Mouse (Mus musculus): Measurements from ENCODE around the gene Maml3. TPM values are rescaled to one million over a fixed set of nuclear protein-coding genes. Genes with fewer than 3 reads are reported as not detected.

The Maml3 gene
- total RNA-seq, 1 experiment = 1.2 TPM

DNA sequence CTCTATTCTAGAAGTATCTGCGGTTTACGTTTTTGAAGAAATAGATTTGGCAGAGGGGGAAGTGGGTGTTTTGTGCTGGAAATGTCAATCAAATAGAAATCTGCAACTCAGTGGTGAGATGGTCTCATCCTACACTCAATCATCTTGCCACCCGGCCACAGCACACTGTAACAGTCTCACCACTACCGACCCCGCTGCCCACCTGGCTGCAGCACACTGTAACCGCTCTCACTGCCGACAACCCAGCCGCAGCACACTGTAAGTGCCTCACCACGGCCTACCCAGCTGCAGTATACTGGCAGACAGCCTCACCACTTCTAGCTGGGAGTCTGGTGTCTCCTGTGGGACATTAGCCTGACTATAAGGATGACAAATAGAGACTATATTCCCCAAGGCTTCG, 322.7 kb downstream of the Maml3 start:
- Histone ChIP-seq H3K36me3 (ENCODE audit: control insufficient read depth, insufficient read depth, low read length, poor library complexity, severe bottlenecking) (no peaks in the 10 kb centered on the region), H3K9ac (ENCODE audit: insufficient read depth, low read depth, low read length, poor library complexity, severe bottlenecking) (no peak overlapping the region), H3K9me3 (ENCODE audit: control insufficient read depth, insufficient read depth, low read depth, low read length) (no peaks in the 10 kb centered on the region), H3K4me3 (ENCODE audit: insufficient read depth in 1 of 2, low read depth in 1 of 2, low read length in 2 of 2, poor library complexity in 1 of 2, severe bottlenecking in 1 of 2) (no peak overlapping the region), H3K27ac (ENCODE audit: insufficient read depth, low read depth, low read length, poor library complexity, severe bottlenecking) (no peak overlapping the region), H3K4me1 (ENCODE audit: control insufficient read depth in 2 of 2, insufficient read depth in 2 of 2, low read length in 2 of 2, poor library complexity in 1 of 2) (no peaks in the 10 kb centered on the region)
- DNase-seq (ENCODE audit: low read depth, low spot score) = no peak
- no peak for TF ChIP-seq HCFC1 (IDR thresholded peaks at IDR 0.05; ENCODE audit: borderline replicate concordance, insufficient read depth, low read length)
- TF ChIP-seq MAFK (IDR thresholded peaks at IDR 0.05; ENCODE audit: insufficient read depth, low read depth, low read length) = no peak
- TF ChIP-seq ZC3H11A (IDR thresholded peaks at IDR 0.05; ENCODE audit: borderline replicate concordance, low read depth, low read length) = no peak
- in situ Hi-C loops (cut with MboI; ENCODE audit: low sequenced_read_pairs in 2 of 2, unreplicated experiment in 2 of 2) = no loop called here

DNA sequence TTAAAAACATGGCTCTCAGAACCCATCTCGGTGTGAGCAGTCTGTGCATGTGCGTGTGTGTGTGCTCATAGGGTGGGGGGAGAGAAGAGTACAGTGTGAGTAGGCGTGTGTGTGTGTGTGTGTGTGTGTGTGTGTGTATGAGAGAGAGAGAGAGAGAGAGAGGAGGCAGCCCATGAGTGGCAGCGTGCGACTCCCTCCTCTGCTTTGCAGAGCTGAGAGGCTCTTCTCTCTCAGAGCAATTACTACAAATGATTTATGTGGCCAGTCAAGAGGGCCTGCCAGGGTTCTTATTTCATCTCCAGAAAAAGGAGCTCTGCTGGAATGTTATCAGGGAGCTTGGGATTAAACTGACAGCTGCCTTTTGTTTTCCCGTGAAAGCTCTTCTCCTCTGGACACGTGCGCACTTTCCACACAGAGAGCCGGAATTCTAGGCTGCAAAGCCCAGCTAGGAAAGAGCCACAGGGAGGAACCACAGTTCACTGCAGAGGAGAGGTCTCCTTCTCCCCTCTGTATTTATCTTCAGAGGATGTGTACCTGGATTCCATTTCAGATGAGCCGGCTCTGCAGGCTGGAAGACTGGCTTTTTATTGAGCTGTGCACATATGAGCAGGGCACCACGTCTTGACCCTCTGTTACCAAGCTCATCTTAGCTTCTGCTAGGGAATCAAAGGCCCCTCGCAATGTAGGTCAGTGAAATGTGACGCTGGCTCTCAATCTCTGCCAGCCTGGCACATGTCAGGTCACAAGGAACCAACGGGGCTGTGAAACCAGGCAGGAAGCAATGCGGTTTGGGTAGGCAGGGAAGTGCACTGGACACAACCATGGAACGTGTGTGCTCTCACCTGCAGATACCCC, 325.9 kb downstream of the Maml3 start:
- H3K27ac ChIP-seq (ENCODE audit: insufficient read depth, low read depth, low read length, poor library complexity, severe bottlenecking) = no peak overlapping the region
- TF ChIP-seq ZC3H11A (IDR thresholded peaks at IDR 0.05; ENCODE audit: borderline replicate concordance, low read depth, low read length) (no peak), MAFK (IDR thresholded peaks at IDR 0.05; ENCODE audit: insufficient read depth, low read depth, low read length) (no peak), HCFC1 (IDR thresholded peaks at IDR 0.05; ENCODE audit: borderline replicate concordance, insufficient read depth, low read length) (no peak), CHD2 (IDR thresholded peaks at IDR 0.05; ENCODE audit: low read depth, low read length) (no peak), ZNF384 (IDR thresholded peaks at IDR 0.05; ENCODE audit: low read depth, low read length) (no peak)
- no peaks in the 10 kb centered on the region for H3K36me3 ChIP-seq (ENCODE audit: control insufficient read depth, insufficient read depth, low read length, poor library complexity, severe bottlenecking)
- no peaks in the 10 kb centered on the region for H3K9me3 ChIP-seq (ENCODE audit: control insufficient read depth, insufficient read depth, low read depth, low read length)
- no peak overlapping the region for H3K9ac ChIP-seq (ENCODE audit: insufficient read depth, low read depth, low read length, poor library complexity, severe bottlenecking)
- no peaks in the 10 kb centered on the region for H3K4me1 ChIP-seq (ENCODE audit: control insufficient read depth in 2 of 2, insufficient read depth in 2 of 2, low read length in 2 of 2, poor library complexity in 1 of 2)
- H3K4me3 ChIP-seq (ENCODE audit: insufficient read depth in 1 of 2, low read depth in 1 of 2, low read length in 2 of 2, poor library complexity in 1 of 2, severe bottlenecking in 1 of 2) = no peak overlapping the region
- in situ Hi-C loops (cut with MboI; ENCODE audit: low sequenced_read_pairs in 2 of 2, unreplicated experiment in 2 of 2) = no loop called here
- no peak for DNase-seq (ENCODE audit: low read depth, low spot score)

GRCm38 (mm10) chr3:51778179-51778578, 326.7 kb downstream of the Maml3 start:
- TF ChIP-seq ZNF384 (IDR thresholded peaks at IDR 0.05; ENCODE audit: low read depth, low read length) = no peak
- TF ChIP-seq HCFC1 (IDR thresholded peaks at IDR 0.05; ENCODE audit: borderline replicate concordance, insufficient read depth, low read length) = no peak
- no peak for TF ChIP-seq ZC3H11A (IDR thresholded peaks at IDR 0.05; ENCODE audit: borderline replicate concordance, low read depth, low read length)
- no peak for TF ChIP-seq CHD2 (IDR thresholded peaks at IDR 0.05; ENCODE audit: low read depth, low read length)
- TF ChIP-seq MAFK (IDR thresholded peaks at IDR 0.05; ENCODE audit: insufficient read depth, low read depth, low read length) = no peak
- H3K9me3 ChIP-seq (ENCODE audit: control insufficient read depth, insufficient read depth, low read depth, low read length) = no peaks in the 10 kb centered on the region
- no peaks in the 10 kb centered on the region for H3K36me3 ChIP-seq (ENCODE audit: control insufficient read depth, insufficient read depth, low read length, poor library complexity, severe bottlenecking)
- no peak overlapping the region for H3K27ac ChIP-seq (ENCODE audit: insufficient read depth, low read depth, low read length, poor library complexity, severe bottlenecking)
- in situ Hi-C loops (cut with MboI; ENCODE audit: low sequenced_read_pairs in 2 of 2, unreplicated experiment in 2 of 2) = no loop called here
- no peak overlapping the region for H3K4me3 ChIP-seq (ENCODE audit: insufficient read depth in 1 of 2, low read depth in 1 of 2, low read length in 2 of 2, poor library complexity in 1 of 2, severe bottlenecking in 1 of 2)
- no peak overlapping the region for H3K9ac ChIP-seq (ENCODE audit: insufficient read depth, low read depth, low read length, poor library complexity, severe bottlenecking)
- no peak for DNase-seq (ENCODE audit: low read depth, low spot score)
- no peaks in the 10 kb centered on the region for H3K4me1 ChIP-seq (ENCODE audit: control insufficient read depth in 2 of 2, insufficient read depth in 2 of 2, low read length in 2 of 2, poor library complexity in 1 of 2)

GRCm38 (mm10) chr3:51776018-51776611, 328.8 kb downstream of the Maml3 start:
- no peaks in the 10 kb centered on the region for H3K9me3 ChIP-seq (ENCODE audit: control insufficient read depth, insufficient read depth, low read depth, low read length)
- TF ChIP-seq ZC3H11A (IDR thresholded peaks at IDR 0.05; ENCODE audit: borderline replicate concordance, low read depth, low read length) (no peak), CHD2 (IDR thresholded peaks at IDR 0.05; ENCODE audit: low read depth, low read length) (no peak), ZNF384 (IDR thresholded peaks at IDR 0.05; ENCODE audit: low read depth, low read length) (no peak), MAFK (IDR thresholded peaks at IDR 0.05; ENCODE audit: insufficient read depth, low read depth, low read length) (no peak), HCFC1 (IDR thresholded peaks at IDR 0.05; ENCODE audit: borderline replicate concordance, insufficient read depth, low read length) (no peak)
- in situ Hi-C loops (cut with MboI; ENCODE audit: low sequenced_read_pairs in 2 of 2, unreplicated experiment in 2 of 2) = no loop called here

More at GRCm38 (mm10) chr3:51776018-51776611, 328.8 kb downstream of the Maml3 start:
- H3K27ac ChIP-seq (ENCODE audit: insufficient read depth, low read depth, low read length, poor library complexity, severe bottlenecking) = no peak overlapping the region
- H3K4me3 ChIP-seq (ENCODE audit: insufficient read depth in 1 of 2, low read depth in 1 of 2, low read length in 2 of 2, poor library complexity in 1 of 2, severe bottlenecking in 1 of 2) = no peak overlapping the region
- DNase-seq (ENCODE audit: low read depth, low spot score) = no peak
- no peak overlapping the region for H3K9ac ChIP-seq (ENCODE audit: insufficient read depth, low read depth, low read length, poor library complexity, severe bottlenecking)
- no peaks in the 10 kb centered on the region for H3K36me3 ChIP-seq (ENCODE audit: control insufficient read depth, insufficient read depth, low read length, poor library complexity, severe bottlenecking)
- no peaks in the 10 kb centered on the region for H3K4me1 ChIP-seq (ENCODE audit: control insufficient read depth in 2 of 2, insufficient read depth in 2 of 2, low read length in 2 of 2, poor library complexity in 1 of 2)

All from ES-E14 (cell line).